Mouse (Mus musculus) midbrain, embryonic 12.5 days (tissue): Measurements from ENCODE around the gene Gpr88. TPM values are rescaled to one million over a fixed set of nuclear protein-coding genes. Genes with fewer than 3 reads are reported as not detected.

ENCODE experiments used
- ATAC-seq: fragments of 200-750 bp; cut with Nextera tagmentation; 2 replicates; pipeline ENCODE4 v1.8.0; 2017; ENCODE audit warnings: low read depth, moderate TSS enrichment, moderate library complexity; ENCODE audit not compliant: low FRiP score
- H3K27ac ChIP-seq: fragments of 300-500 bp; sonication (generic); replicated peaks from 2 replicates; pipeline ENCODE4 v1.5.1; 2016; ENCODE audit warnings: mild to moderate bottlenecking
- H3K27me3 ChIP-seq: fragments of 300-500 bp; sonication (generic); 2 replicates; pipeline ENCODE4 v1.6.1; 2016; ENCODE audit warnings: mild to moderate bottlenecking
- H3K36me3 ChIP-seq: fragments of 300-500 bp; sonication (generic); 2 replicates; pipeline ENCODE4 v1.6.1; 2016
- H3K4me1 ChIP-seq: fragments of 300-500 bp; sonication (generic); 2 replicates; pipeline ENCODE4 v1.6.1; 2016
- H3K4me2 ChIP-seq: fragments of 300-500 bp; sonication (generic); replicated peaks from 2 replicates; pipeline ENCODE4 v1.6.1; 2016; ENCODE audit warnings: mild to moderate bottlenecking, moderate library complexity
- H3K4me3 ChIP-seq: fragments of 300-500 bp; sonication (generic); 2 replicates; pipeline ENCODE4 v1.5.1; 2016; ENCODE audit warnings: mild to moderate bottlenecking
- H3K9ac ChIP-seq: fragments of 300-500 bp; sonication (generic); replicated peaks from 2 replicates; pipeline ENCODE4 v1.6.1; 2016; ENCODE audit warnings: mild to moderate bottlenecking, moderate library complexity
- H3K9me3 ChIP-seq: fragments of 300-500 bp; sonication (generic); 2 replicates; pipeline ENCODE4 v1.6.1; 2016; ENCODE audit warnings: mild to moderate bottlenecking
- WGBS: fragments of 180-500 bp; shearing (Covaris S2); methylation state at CpG from one replicate; pipeline ENCODE4 v1.1.7; 2016; 5-methylcytosine and 5-hydroxymethylcytosine counted together
- polyA plus RNA-seq: library from polyadenylated mRNA; unstranded; fragments of >200 nt; fragmentation: Nextera tagmentation; extraction: Ambion mirVana; gene quantifications from 2 replicates; pipeline ENCODE4 v1.2.1, GENCODE M21; 2016

Gpr88 gene
- polyA plus RNA-seq, 1 experiment from 2014 or later, result 0.80 TPM

- H3K27ac ChIP-seq, result no peak overlapping the region
- no peaks in the 10 kb centered on the region for H3K9me3 ChIP-seq
- no peak for ATAC-seq
- H3K4me1 ChIP-seq, result no peaks in the 10 kb centered on the region
- H3K9ac ChIP-seq, result no peak overlapping the region
- H3K36me3 ChIP-seq, result no peaks in the 10 kb centered on the region
- WGBS, result 93% methylated on average over 6 of the region's 6 CpGs
- no peaks in the 10 kb centered on the region for H3K27me3 ChIP-seq
- H3K4me2 ChIP-seq, result no peak overlapping the region
- H3K4me3 ChIP-seq, result no peak overlapping the region
Measured at GRCm38 (mm10) chr3:116271679-116272078, 18.4 kb upstream of the Gpr88 start.

DNA sequence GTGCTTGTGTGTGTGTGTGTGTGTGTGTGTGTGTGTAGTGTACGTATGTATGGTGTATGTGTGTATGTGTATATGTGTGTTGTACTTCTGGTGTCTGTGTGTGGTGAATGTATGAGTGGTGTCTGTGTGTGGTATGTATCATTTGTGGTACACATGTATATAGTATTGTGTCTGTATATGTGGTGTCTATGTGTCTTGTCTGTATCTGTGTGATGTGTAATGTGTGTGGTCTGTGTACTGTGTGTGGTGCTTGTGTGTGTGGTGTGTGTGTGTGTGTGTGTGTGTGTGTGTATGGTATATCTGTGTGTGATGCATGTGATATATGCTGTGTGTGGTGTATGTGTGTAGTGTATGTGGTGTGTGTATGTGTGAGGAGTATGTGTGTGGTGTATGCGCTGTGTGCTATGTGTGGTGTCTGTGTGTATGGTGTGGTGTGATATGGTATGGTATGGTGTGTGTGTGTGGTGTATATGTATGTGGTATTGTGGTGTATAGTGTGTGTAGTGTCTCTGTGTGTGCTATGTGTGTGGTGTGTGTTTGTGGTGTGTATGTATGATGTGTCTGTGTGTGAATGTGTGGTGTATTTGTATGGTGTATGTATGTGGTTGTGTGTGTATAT, 13.8 kb upstream of the Gpr88 start:
- no peaks in the 10 kb centered on the region for H3K4me1 ChIP-seq
- H3K36me3 ChIP-seq, result no peaks in the 10 kb centered on the region
- no peaks in the 10 kb centered on the region for H3K9me3 ChIP-seq
- no peak overlapping the region for H3K4me2 ChIP-seq
- H3K4me3 ChIP-seq, result no peak overlapping the region
- WGBS, result 75% methylated on average over 2 of the region's 2 CpGs
- peak; percentile 49 for ATAC-seq
- no peaks in the 10 kb centered on the region for H3K27me3 ChIP-seq
- H3K9ac ChIP-seq, result no peak overlapping the region
- no peak overlapping the region for H3K27ac ChIP-seq

GRCm38 (mm10) chr3:116266360-116266759, 13.1 kb upstream of the Gpr88 start:
- Histone ChIP-seq H3K4me3 (no peak overlapping the region), H3K27ac (no peak overlapping the region), H3K4me2 (no peak overlapping the region), H3K9ac (no peak overlapping the region), H3K9me3 (no peaks in the 10 kb centered on the region), H3K36me3 (no peaks in the 10 kb centered on the region), H3K27me3 (no peaks in the 10 kb centered on the region), H3K4me1 (no peaks in the 10 kb centered on the region)
- ATAC-seq, result no peak
- 79% methylated on average over 3 of the region's 3 CpGs for WGBS

- H3K4me3 ChIP-seq, result no peak overlapping the region
- no peak for ATAC-seq
- WGBS, result 74% methylated on average over 1 of the region's 1 CpGs
- H3K27ac ChIP-seq, result no peak overlapping the region
- H3K9me3 ChIP-seq, result no peaks in the 10 kb centered on the region
- no peak overlapping the region for H3K4me2 ChIP-seq
- no peak overlapping the region for H3K9ac ChIP-seq
- H3K36me3 ChIP-seq, result no peaks in the 10 kb centered on the region
- no peaks in the 10 kb centered on the region for H3K27me3 ChIP-seq
- no peaks in the 10 kb centered on the region for H3K4me1 ChIP-seq
Measured at GRCm38 (mm10) chr3:116263977-116264376, 10.7 kb upstream of the Gpr88 start.

DNA sequence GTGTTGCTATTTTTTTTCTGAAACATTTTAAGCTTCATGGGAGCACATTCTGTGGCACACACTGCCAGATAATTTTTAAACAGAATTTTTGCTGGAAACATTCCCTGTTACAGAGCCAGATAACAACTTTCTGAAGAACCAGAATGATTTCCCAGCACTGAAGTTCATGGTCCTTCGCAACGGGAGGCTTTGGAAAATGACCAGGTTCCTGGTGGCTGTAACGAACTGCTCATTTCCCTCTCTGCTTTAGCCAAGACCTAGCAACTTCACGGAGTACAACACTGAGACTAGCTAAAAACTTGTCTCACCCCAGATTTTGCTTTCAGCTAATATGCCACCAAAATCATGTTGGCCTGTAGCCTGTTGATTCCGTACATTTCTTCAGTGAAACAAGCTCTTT, 9.8 kb upstream of the Gpr88 start:
- no peak for ATAC-seq
- Histone ChIP-seq H3K4me3 (no peak overlapping the region), H3K27me3 (no peaks in the 10 kb centered on the region), H3K36me3 (no peaks in the 10 kb centered on the region), H3K4me1 (no peaks in the 10 kb centered on the region), H3K9me3 (no peaks in the 10 kb centered on the region), H3K4me2 (no peak overlapping the region), H3K9ac (no peak overlapping the region), H3K27ac (no peak overlapping the region)
- 91% methylated on average over 5 of the region's 5 CpGs for whole genome bisulfite sequencing

DNA sequence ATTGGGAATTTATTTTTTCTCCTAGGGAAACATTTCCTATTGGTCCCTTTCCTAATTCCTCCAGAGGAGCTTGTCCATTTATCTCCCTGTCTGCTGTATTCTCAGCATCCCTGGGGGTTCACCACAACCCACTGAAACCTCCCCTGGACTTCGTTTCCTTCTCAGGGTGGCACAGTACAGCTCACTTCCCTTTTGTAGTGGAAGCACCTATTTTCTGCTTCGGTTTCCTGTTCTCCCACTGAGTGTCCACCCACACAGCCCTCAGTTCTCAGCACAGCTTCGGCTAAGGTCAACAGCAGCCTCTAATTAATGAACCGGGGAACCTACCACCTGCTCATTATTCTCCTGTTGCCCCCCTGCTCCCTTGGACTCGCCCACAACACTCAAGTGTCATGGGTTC, 2.8 kb upstream of the Gpr88 start:
- Histone ChIP-seq H3K4me2 (no peak overlapping the region), H3K4me1 (peaks cover 22% of the 10 kb centered on the region), H3K36me3 (no peaks in the 10 kb centered on the region), H3K4me3 (no peak overlapping the region), H3K27ac (no peak overlapping the region), H3K9me3 (no peaks in the 10 kb centered on the region), H3K9ac (no peak overlapping the region), H3K27me3 (peaks cover 44% of the 10 kb centered on the region)
- no peak for ATAC-seq
- 60% methylated on average over 5 of the region's 5 CpGs for WGBS

GRCm38 (mm10) chr3:116252255-116253040, 855 bp downstream of the Gpr88 start:
- Histone ChIP-seq H3K27ac (no peak overlapping the region), H3K4me1 (peaks cover 23% of the 10 kb centered on the region), H3K4me2 (peak overlapping the region; percentile 99), H3K9me3 (no peaks in the 10 kb centered on the region), H3K9ac (peak overlapping the region; percentile 50), H3K36me3 (no peaks in the 10 kb centered on the region), H3K4me3 (peak overlapping the region; percentile 63), H3K27me3 (peaks cover 65% of the 10 kb centered on the region)
- WGBS, result under 1% methylated on average over 48 of the region's 48 CpGs
- ATAC-seq, result peak; percentile 79

DNA sequence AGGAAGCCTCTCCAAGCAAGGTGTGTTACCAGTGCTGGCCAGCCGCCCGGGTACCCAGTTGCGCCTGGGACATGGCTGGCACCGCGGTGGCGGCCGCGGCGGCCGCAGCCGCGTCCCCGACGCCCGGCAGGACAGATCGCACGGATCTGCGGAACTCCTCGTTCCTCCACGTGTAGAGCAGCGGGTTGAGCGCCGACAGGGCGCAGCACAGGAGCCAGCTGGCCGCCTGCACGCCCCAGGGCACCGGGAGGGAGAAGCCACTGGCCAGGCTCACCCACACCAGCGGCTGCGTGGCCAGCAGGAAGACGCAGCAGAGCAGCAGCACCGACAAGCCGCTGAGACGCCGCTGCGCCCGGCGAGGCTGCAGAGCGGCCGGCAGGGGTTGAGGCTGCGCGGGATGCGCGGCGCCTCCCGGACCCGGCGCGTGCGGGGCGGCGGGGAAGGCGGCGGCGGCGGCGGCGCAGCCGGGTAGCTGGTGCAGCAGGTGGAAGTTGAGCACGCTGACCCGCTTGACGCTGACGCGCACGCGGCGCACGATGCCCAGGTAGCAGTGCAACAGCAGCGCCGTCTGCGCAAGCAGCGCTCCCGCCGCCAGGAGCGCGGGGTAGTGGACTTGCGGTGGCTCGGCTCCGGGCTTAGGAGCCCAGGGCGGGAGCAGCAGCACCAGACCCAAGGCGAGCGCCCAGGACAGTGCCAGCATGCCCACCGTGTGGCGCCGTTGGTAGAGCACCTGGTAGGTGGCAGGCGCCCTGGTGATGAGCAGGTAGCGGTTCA, 1.6 kb downstream of the Gpr88 start:
- ATAC-seq, result peak; percentile 70
- peak overlapping the region; percentile 99 for H3K4me2 ChIP-seq
- H3K36me3 ChIP-seq, result no peaks in the 10 kb centered on the region
- H3K27me3 ChIP-seq, result peaks cover 65% of the 10 kb centered on the region
- H3K27ac ChIP-seq, result no peak overlapping the region
- H3K9ac ChIP-seq, result peak overlapping the region; percentile 50
- H3K4me1 ChIP-seq, result peaks cover 23% of the 10 kb centered on the region
- H3K9me3 ChIP-seq, result no peaks in the 10 kb centered on the region
- peak overlapping the region; percentile 63 for H3K4me3 ChIP-seq
- WGBS, result under 1% methylated on average over 81 of the region's 86 CpGs

- no peak overlapping the region for H3K9ac ChIP-seq
- ATAC-seq, result no peak
- 84% methylated on average over 2 of the region's 2 CpGs for WGBS
Measured at GRCm38 (mm10) chr3:116249026-116249425, 4.3 kb downstream of the Gpr88 start.

DNA sequence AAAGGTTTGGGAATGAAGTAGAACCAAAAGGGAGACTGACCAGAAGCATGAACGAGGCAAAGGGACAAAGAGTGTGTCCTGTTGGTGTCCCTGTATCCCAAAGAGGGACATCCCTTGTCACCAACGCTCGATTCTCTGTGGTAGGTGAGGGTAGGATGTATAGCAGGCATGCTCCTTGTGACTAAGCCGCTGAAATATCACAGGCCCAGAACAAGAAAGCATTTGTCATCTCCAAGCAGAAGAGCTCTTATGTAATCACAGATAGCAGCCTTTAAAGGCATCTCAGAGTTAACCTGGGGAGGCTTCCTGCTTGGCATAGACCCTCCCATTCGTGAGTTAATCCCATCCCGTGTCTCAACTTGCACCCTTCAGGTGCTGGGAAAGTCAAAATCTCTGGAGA, 8.8 kb downstream of the Gpr88 start:
- WGBS, result 71% methylated on average over 6 of the region's 6 CpGs
- Histone ChIP-seq H3K9ac (no peak overlapping the region), H3K27me3 (peaks cover 10% of the 10 kb centered on the region), H3K4me1 (no peaks in the 10 kb centered on the region), H3K4me3 (no peak overlapping the region), H3K36me3 (no peaks in the 10 kb centered on the region), H3K27ac (no peak overlapping the region), H3K4me2 (no peak overlapping the region), H3K9me3 (no peaks in the 10 kb centered on the region)
- ATAC-seq, result no peak

More at GRCm38 (mm10) chr3:116249026-116249425, 4.3 kb downstream of the Gpr88 start:
- Histone ChIP-seq H3K4me1 (peaks cover 23% of the 10 kb centered on the region), H3K9me3 (no peaks in the 10 kb centered on the region), H3K27ac (no peak overlapping the region), H3K4me3 (no peak overlapping the region), H3K36me3 (no peaks in the 10 kb centered on the region), H3K27me3 (peaks cover 48% of the 10 kb centered on the region), H3K4me2 (no peak overlapping the region)

DNA sequence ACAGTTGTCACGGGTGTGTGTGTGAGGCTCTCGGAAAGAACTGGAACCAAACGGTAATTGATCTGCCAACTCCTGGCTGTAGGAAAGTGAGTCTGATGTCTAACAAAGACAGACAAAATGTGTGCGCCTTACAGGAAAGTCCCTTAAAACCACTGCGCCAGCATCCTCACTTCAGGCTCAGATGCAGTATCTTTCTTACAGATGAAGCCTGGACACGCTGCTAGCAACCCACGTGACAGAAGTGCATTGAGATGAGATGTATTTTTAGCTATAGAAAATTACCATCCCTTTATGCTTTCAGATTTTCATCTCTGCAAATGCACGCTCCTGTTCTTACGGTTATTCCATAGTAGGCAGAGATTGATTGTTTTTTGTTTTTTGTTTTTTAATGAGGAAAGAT, 10.6 kb downstream of the Gpr88 start:
- no peaks in the 10 kb centered on the region for H3K9me3 ChIP-seq
- no peak for ATAC-seq
- H3K4me2 ChIP-seq, result no peak overlapping the region
- H3K27ac ChIP-seq, result no peak overlapping the region
- H3K36me3 ChIP-seq, result no peaks in the 10 kb centered on the region
- 81% methylated on average over 9 of the region's 9 CpGs for WGBS
- no peaks in the 10 kb centered on the region for H3K27me3 ChIP-seq
- no peaks in the 10 kb centered on the region for H3K4me1 ChIP-seq
- H3K9ac ChIP-seq, result no peak overlapping the region
- H3K4me3 ChIP-seq, result no peak overlapping the region

GRCm38 (mm10) chr3:116237527-116237926, 15.8 kb downstream of the Gpr88 start:
- no peak for ATAC-seq
- no peaks in the 10 kb centered on the region for H3K27me3 ChIP-seq
- no peak overlapping the region for H3K4me3 ChIP-seq
- no peak overlapping the region for H3K4me2 ChIP-seq
- H3K36me3 ChIP-seq, result no peaks in the 10 kb centered on the region
- H3K9me3 ChIP-seq, result no peaks in the 10 kb centered on the region
- 90% methylated on average over 5 of the region's 5 CpGs for WGBS
- H3K27ac ChIP-seq, result no peak overlapping the region
- no peak overlapping the region for H3K9ac ChIP-seq
- no peaks in the 10 kb centered on the region for H3K4me1 ChIP-seq
